Mouse (Mus musculus): ENCODE measurements around the gene Slf2.

Gene Slf2

GRCm38 (mm10) chr19:45013581-45014225 lies 82.8 kb downstream of the Slf2 start:
- no peak for DNase-seq

- no peak for DNase-seq
Measured at GRCm38 (mm10) chr19:45014335-45014971, 83.5 kb downstream of the Slf2 start, which contains the start of gene Lzts2. Gene Lzts2, plus strand, starts transcription at chr19:45014414.

DNA sequence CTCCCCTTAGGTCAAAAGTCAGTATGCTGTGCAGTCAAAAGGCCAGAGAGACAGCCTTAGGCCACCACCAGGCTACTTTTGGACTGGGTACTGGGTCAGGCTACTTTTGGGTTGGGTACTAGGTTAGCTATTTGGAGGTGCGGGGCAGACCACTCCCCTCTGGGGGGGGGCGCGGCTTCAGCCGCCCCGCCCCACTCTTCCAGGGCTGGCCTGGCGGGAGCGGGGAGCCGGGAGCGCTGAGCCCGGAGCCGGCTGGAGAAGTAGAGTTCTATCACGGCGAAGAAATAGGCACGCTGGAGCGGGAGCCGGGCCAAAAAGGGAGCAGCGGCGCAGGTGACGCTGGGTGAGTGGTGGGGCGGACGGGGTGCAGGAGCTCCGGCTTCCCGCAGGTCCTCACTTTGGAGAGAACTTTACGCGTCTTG lies 84.0 kb downstream of the Slf2 start:
- peak; percentile 71 to 73 for DNase-seq

DNA sequence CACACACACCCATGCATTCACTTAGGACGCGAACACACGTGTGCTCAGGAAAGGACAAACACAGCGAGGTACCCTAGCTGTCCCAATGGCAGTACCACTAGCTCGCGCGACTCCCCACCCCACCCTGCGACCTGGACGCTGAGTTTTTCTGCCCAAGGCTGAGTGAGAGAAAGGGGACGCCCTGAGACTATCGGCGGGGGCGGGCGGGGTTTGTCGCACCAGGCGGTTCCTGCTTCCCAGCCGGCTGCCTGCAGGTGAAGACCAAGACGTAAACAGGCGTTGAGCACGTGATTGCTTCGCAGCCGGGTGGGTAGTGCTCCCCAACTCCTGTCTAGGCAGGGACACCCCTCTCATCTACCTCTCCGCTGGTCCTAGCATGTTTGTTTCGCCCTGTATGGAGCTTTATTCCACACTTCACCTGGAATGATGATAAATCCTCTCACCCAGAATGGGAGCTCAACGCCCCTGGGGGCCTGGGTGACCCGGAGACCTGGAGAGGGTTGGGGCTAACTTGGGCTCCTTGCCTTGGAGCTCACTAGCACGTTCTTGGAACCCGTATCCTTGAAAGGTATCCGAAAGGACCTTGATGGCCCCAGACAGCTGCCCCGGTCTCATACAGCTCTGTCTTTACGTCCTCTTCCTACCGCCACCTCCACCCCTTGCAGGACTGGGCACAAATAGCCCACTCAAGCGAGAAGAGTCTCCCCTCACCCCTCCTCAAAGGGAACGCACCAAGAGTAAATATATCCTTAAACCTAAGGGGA lies 84.7 kb downstream of the Slf2 start:
- DNase-seq, result peak; percentile 67 to 72

GRCm38 (mm10) chr19:45016341-45017215 lies 85.6 kb downstream of the Slf2 start:
- DNase-seq, result peak; percentile 96

- peak; percentile 93 for DNase-seq
Measured at GRCm38 (mm10) chr19:45017216-45017771, 86.3 kb downstream of the Slf2 start.

GRCm38 (mm10) chr19:45017909-45018308 lies 87.0 kb downstream of the Slf2 start:
- peak; percentile 93 to 96 for DNase-seq

DNA sequence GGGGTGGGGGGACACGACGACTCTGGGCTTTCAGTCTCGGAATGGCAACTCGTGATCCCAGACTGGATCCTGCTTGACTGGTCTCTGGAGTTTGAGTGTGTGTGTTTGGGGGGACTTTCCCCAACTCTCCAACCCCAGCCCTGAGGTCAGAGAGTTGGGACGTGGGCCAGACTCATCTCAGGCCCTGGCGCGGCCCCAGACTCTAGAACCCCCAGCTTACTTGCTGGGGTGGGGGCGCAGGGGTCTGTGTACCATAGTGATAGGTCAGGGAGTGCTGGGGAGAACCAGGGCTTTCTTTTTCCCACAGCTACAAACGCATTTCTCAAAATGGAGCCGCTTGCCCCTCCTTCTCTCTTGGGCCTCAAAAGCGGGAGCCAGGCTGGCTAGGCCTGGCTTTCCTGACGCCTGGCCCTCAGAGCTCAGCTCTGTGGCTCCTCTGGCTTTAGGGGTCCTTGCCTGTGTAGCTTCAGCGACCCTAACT lies 87.4 kb downstream of the Slf2 start:
- DNase-seq, result peak; percentile 61 to 68

GRCm38 (mm10) chr19:45020348-45020747 lies 89.4 kb downstream of the Slf2 start:
- DNase-seq, result no peak

DNA sequence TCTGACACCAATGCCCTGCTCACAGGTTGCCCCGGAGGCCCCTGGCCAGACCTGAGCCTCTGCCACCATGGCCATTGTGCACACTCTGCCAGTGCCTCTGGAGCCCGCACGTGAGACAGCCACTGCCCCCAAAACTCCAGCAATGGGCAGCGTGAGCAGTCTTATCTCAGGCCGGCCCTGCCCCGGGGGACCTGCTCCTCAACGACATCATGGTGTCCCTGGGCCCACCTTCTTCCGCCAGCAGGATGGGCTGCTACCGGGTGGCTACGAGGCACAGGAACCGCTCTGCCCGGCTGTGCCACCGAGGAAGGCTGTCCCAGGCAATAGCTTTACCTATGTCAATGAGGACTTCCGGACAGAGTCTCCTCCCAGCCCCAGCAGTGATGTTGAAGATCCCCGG lies 90.4 kb downstream of the Slf2 start:
- DNase-seq, result no peak

- DNase-seq, result no peak
Measured at GRCm38 (mm10) chr19:45023993-45024392, 93.0 kb downstream of the Slf2 start.

- no peak for DNase-seq
Measured at GRCm38 (mm10) chr19:45024775-45025174, 93.8 kb downstream of the Slf2 start.

DNA sequence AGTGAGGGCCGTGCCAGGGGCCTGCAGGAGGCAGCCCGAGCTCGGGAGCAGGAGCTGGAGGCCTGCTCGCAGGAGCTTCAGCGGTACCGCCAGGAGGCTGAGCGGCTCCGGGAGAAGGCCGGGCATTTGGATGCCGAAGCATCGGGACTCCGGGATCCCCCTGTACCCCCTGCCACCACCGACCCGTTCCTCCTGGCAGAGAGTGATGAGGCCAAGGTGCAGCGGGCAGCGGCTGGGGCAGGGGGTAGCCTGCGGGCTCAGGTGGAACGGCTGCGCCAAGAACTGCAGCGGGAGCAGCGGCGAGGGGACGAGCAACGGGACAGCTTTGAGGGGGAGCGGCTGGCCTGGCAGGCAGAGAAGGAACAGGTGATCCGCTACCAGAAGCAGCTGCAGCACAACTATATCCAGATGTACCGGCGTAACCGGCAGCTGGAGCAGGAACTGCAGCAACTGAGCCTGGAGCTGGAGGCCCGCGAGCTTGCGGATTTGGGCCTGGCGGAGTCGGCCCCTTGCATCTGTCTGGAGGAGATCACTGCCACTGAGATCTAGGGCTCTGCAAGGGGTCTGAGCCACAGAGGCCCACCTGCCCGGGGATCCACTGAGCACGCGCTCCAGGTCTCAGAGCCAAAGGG lies 95.1 kb downstream of the Slf2 start:
- DNase-seq, result peak in 1 of 2 experiments; percentile 6

GRCm38 (mm10) chr19:45026958-45027670 lies 96.2 kb downstream of the Slf2 start:
- no peak for DNase-seq

DNA sequence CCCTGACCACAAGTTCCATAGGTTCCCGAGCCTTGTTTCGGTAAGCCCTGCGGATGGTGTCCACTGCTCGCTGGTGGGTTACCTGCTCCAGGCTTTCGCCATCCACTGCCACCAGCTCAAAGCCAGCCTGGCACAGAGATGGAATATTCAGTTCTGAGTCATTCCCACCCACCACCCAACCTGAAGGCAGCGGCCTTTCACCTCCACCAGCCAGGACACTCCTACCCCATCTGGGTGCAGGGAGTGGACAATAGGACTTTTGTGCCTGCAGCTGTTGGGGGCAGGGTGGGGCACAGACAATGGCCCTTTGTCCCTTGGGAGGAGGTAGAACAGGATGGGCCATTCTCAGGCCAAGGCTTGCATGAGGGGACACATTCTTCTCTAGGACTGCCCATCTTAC lies 96.9 kb downstream of the Slf2 start:
- DNase-seq, result peak in 1 of 2 experiments; percentile 14

- peak in 1 of 2 experiments; percentile 24 for DNase-seq
Measured at GRCm38 (mm10) chr19:45028746-45029145, 97.8 kb downstream of the Slf2 start.

- DNase-seq, result peak in 1 of 2 experiments; percentile 27
Measured at GRCm38 (mm10) chr19:45029571-45029970, 98.6 kb downstream of the Slf2 start.

DNA sequence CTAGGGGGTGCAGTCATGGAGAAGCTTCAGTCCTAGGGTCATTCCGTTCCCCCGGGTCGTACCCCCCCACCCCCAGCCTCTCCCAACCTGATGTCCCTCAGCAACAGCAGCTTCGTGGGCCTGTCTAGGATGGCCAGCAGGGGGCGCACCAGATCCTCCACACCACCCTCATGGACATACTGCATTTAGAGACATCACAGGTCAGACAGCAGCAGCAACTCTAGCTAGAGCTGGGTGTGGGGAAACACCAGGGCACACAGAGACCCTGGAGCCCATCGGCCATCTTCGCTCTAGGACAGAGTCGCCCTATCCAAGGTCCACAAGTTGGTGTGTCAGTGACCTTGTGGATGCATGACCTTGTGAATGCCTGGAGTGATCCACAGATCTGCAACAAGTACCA lies 99.2 kb downstream of the Slf2 start:
- peak; percentile 83 to 88 for DNase-seq

DNA sequence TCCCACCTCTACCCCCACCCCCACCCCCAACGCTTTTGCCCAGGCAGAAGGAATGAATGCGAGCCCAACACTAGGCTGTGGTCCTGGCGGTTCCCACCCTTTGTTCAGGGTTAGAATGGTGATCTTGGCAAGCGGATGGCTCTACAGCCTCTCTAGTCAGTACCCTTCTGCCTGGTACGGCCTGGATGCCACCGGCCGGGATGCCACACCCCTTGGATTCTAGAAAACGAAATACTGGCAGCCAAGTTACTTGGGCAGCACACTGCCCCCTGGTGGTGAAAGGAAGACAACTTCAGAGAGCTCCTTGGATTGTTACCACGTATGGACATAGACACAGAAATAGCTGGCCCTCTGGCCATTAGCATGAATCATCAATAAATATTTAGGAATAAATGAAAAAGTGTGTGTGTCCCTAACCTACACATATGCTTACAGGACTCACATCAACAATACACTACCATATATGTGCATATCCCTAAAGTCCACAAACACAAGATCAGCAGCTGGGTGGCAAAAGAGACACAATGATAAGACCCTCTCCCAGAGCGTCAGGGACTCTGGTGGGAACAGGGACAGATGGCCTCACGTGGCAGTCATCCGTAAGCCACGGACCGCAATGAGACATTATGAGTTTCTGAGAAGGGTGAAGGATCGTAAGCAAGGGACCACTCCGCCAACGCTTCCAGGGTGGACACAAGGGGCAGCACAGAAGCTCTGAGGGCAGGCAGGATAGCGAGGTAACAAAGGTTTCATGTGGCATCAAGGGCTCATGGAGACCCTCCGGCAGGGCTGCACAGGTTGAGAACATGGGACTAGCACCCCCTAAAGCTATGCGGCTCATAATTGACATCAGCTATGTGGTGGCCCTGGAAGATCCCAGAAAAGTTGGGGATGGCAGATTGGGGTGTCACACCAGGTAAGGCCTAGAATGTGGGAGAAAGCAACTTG lies 100.1 kb downstream of the Slf2 start:
- peak; percentile 93 to 95 for DNase-seq

GRCm38 (mm10) chr19:45031780-45032179 lies 100.8 kb downstream of the Slf2 start:
- DNase-seq, result peak; percentile 91 to 95
